Mouse (Mus musculus) kidney, adult 2 months (tissue): ENCODE data around the gene Rab3a. TPM values are rescaled to one million over a fixed set of nuclear protein-coding genes. Genes with fewer than 3 reads are reported as not detected.

Experiments used
- DNase-seq: peaks from one replicate; pipeline ENCODE4 v3.0.0; 2021
- H3K27ac ChIP-seq: fragments of 200-500 bp; 2 replicates; pipeline ENCODE4 v1.5.1; 2012; ENCODE audit warnings: low read depth, low read length, control low read depth, inconsistent platforms; ENCODE audit not compliant: insufficient read depth
- H3K27me3 ChIP-seq: fragments of 200-500 bp; replicated peaks from 2 replicates; pipeline ENCODE4 v1.6.1; 2012; ENCODE audit warnings: mild to moderate bottlenecking, moderate library complexity, low read length, inconsistent platforms; ENCODE audit not compliant: control insufficient read depth, insufficient read depth
- H3K36me3 ChIP-seq: fragments of 200-500 bp; 2 replicates; pipeline ENCODE4 v1.6.1; 2012; ENCODE audit warnings: mild to moderate bottlenecking, moderate library complexity, low read length, inconsistent platforms; ENCODE audit not compliant: control insufficient read depth, insufficient read depth
- H3K4me1 ChIP-seq: fragments of 200-500 bp; 2 replicates; pipeline ENCODE4 v1.6.1; 2011; ENCODE audit warnings: low read length; ENCODE audit not compliant: control insufficient read depth, insufficient read depth
- H3K4me3 ChIP-seq: fragments of 200-500 bp; 2 replicates; pipeline ENCODE4 v1.5.1; 2011; ENCODE audit warnings: mild to moderate bottlenecking, low read depth, low read length, control low read depth; ENCODE audit not compliant: insufficient read depth
- CTCF ChIP-seq: fragments of 200-500 bp; conservative IDR thresholded peaks from 2 replicates; pipeline ENCODE4 v1.5.1; 2011; ENCODE audit warnings: low read depth, mild to moderate bottlenecking, control low read depth, low read length, moderate library complexity, mixed read lengths; ENCODE audit not compliant: insufficient read depth, insufficient read length
- POLR2A ChIP-seq: fragments of 200-500 bp; IDR thresholded peaks from one replicate; pipeline ENCODE4 v1.6.1; 2011; ENCODE audit warnings: low read depth, low read length, control low read depth
- WGBS: fragments of 180-500 bp; shearing (Covaris S2); methylation state at CpG from one replicate; pipeline ENCODE4 v1.1.7; 2018; 5-methylcytosine and 5-hydroxymethylcytosine counted together
- polyA plus RNA-seq: library from polyadenylated mRNA; depleted of rRNA; stranded (reverse); fragments of >200 nt; gene quantifications from 2 replicates; pipeline ENCODE4 v1.2.3, GENCODE M21; 2012; rRNA removed

The Rab3a gene
- 29.7 and 31.1 TPM in 2 replicates for polyA plus RNA-seq

- no peaks in the 10 kb centered on the region for H3K27me3 ChIP-seq
- TF ChIP-seq POLR2A = peak; percentile 5
- TF ChIP-seq CTCF = 0 out of 2 replicates have a peak, but pooled peaks have one; percentile 2
- 8% methylated on average over 37 of the region's 37 CpGs for WGBS
These were observed at the start of gene Rab3a for GRCm38 (mm10) chr8:70754043-70754870. Gene Rab3a (plus strand): TSS chr8:70754679.

DNA sequence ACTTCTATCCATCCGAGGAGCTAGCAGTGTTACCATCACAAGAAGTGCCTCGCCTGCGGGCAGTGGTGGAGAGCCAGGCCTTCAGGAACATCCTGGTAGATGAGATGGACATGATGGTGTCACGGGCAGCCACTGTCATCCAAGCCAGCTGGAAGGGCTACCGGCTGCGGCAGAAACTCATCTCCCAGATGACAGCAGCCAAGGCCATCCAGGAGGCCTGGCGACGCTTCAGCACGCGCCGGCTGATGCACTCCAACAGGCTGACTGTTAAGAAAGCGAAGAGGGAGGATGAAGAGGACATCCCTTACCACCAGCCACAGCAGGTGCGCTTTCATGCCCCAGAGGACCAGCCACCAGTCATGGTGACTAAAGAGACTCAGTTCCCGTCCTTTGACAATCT, 46.2 kb upstream of the Rab3a start:
- Histone ChIP-seq H3K27me3 (no peaks in the 10 kb centered on the region), H3K4me1 (0 out of 2 replicates have a peak, but pooled peaks cover 4% of the 10 kb centered on the region), H3K36me3 (no peaks in the 10 kb centered on the region), H3K27ac (no peak overlapping the region), H3K4me3 (no peak overlapping the region)
- 93% methylated on average over 14 of the region's 14 CpGs for WGBS
- TF ChIP-seq POLR2A (no peak), CTCF (no peak)
- DNase-seq = no peak

More at GRCm38 (mm10) chr8:70754043-70754870, at the start of gene Rab3a:
- H3K27ac ChIP-seq = peak within 1 kb of the TSS; percentile 92
- H3K36me3 ChIP-seq = no peaks in the 10 kb centered on the region
- DNase-seq = peak; percentile 99
- peaks cover 11% of the 10 kb centered on the region; the same call in 1 of the 2 replicates for H3K4me1 ChIP-seq
- peak within 1 kb of the TSS; percentile 52 for H3K4me3 ChIP-seq

GRCm38 (mm10) chr8:70709794-70710193, 44.7 kb upstream of the Rab3a start:
- TF ChIP-seq CTCF (no peak), POLR2A (no peak)
- no peak for DNase-seq
- WGBS = 86% methylated on average over 9 of the region's 9 CpGs

GRCm38 (mm10) chr8:70710296-70710695, 44.2 kb upstream of the Rab3a start:
- no peak overlapping the region for H3K4me3 ChIP-seq
- 86% methylated on average over 1 of the region's 1 CpGs for WGBS
- 0 out of 2 replicates have a peak, but pooled peaks cover 4% of the 10 kb centered on the region for H3K4me1 ChIP-seq
- no peaks in the 10 kb centered on the region for H3K36me3 ChIP-seq
- no peak for DNase-seq
- TF ChIP-seq CTCF (no peak), POLR2A (no peak)
- no peak overlapping the region for H3K27ac ChIP-seq
- H3K27me3 ChIP-seq = no peaks in the 10 kb centered on the region

More at GRCm38 (mm10) chr8:70709794-70710193, 44.7 kb upstream of the Rab3a start:
- Histone ChIP-seq H3K27me3 (no peaks in the 10 kb centered on the region), H3K36me3 (no peaks in the 10 kb centered on the region), H3K4me3 (no peak overlapping the region), H3K4me1 (0 out of 2 replicates have a peak, but pooled peaks cover 4% of the 10 kb centered on the region), H3K27ac (no peak overlapping the region)

DNA sequence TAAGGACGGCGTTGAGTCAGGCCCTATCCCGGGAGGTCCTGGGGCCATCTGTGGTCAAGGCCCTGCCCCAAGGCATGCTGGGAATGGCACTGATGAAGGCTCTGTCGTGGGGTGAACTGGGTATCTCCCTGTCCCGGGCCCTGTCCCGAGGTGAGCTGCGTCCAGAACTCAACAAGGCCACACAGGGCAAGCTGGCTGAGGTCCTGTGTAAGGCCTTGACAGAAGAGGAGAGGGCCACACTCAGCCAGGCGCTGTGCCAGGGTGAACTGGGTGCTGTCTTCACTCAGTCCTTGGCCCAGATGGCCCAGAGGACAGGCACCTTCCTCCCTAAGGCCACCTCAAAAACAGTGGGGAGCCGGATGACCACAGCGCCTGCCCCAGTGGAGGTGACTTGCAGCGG, 43.4 kb upstream of the Rab3a start:
- DNase-seq = no peak
- H3K27ac ChIP-seq = no peak overlapping the region

DNA sequence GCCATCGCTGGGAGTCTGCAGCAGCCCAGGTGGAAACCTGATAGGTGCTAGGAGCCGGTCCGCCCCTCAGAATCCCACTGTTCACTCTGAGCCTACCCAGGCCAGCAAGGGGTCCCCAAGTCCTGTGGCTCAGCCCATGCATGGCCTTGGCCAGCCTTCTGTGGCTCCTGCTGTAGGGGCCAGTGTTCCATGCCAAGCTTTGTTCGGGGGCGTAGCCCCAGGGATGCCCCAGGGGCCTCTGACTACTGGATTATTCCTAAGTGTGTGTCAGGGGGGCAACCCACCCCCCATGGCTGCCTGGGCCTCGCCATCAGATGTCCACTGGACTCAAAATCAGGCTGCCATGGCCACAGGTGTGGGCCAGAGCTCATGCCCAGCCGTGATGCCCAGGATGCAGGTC, 40.5 kb upstream of the Rab3a start:
- Histone ChIP-seq H3K4me3 (no peak overlapping the region), H3K27me3 (no peaks in the 10 kb centered on the region), H3K4me1 (0 out of 2 replicates have a peak, but pooled peaks cover 4% of the 10 kb centered on the region), H3K36me3 (no peaks in the 10 kb centered on the region), H3K27ac (no peak overlapping the region)
- no peak for TF ChIP-seq CTCF
- no peak for TF ChIP-seq POLR2A
- DNase-seq = no peak
- WGBS = 75% methylated on average over 7 of the region's 7 CpGs

More for the DNA sequence above, 43.4 kb upstream of the Rab3a start:
- no peak for TF ChIP-seq CTCF
- peak; percentile 4 for TF ChIP-seq POLR2A
- no peak overlapping the region for H3K4me3 ChIP-seq
- no peaks in the 10 kb centered on the region for H3K27me3 ChIP-seq
- WGBS = 91% methylated on average over 11 of the region's 11 CpGs
- 0 out of 2 replicates have a peak, but pooled peaks cover 4% of the 10 kb centered on the region for H3K4me1 ChIP-seq
- no peaks in the 10 kb centered on the region for H3K36me3 ChIP-seq

DNA sequence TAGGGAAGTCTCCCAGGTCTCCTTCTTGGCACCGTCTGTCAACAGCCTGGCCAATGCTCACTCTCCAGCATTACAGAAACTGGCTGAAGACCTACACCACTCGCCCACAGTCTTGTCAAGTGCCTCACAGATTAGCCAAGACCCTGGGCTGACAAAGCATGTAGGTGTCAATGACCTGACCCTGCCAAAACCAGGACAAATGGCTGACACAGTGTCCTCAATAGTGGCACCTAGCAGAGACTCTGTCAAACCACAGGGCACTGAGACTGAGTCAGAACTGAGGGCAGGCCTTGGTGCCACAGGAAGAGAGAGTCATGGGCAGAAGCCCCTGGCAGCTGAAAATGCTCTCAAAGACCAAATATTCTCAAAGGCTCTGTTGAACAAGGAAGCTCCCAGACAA, 39.4 kb upstream of the Rab3a start:
- TF ChIP-seq POLR2A = no peak
- WGBS = 77% methylated on average over 2 of the region's 2 CpGs

More for the DNA sequence above, 39.4 kb upstream of the Rab3a start:
- H3K27ac ChIP-seq = no peak overlapping the region
- H3K4me3 ChIP-seq = no peak overlapping the region
- no peaks in the 10 kb centered on the region for H3K27me3 ChIP-seq
- H3K4me1 ChIP-seq = 0 out of 2 replicates have a peak, but pooled peaks cover 2% of the 10 kb centered on the region
- no peak for DNase-seq
- H3K36me3 ChIP-seq = no peaks in the 10 kb centered on the region
